Mouse (Mus musculus): ENCODE measurements around the gene Dpf2.

Dpf2 gene

DNA sequence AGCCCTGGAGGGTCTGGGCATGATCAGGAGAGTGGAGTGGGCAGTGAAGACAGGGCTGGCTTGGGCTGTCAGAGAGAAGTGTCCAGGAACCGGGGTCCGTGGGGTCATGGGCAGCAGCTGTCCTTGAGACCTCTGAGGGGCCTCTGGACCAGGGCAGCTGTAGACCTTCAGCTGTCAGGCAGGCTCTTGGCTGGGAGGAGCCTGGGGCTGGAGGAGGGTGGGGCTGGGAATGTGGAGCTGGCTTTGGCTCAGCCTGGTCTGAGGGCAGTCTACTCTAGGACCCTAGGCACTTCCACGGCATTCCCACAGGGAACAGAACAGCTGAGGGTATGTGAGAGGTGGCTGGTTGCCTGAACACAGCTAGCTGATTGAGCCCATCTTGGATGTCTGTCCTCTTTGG lies 22.5 kb upstream of the Dpf2 start:
- DNase-seq: peak; percentile 72

DNA sequence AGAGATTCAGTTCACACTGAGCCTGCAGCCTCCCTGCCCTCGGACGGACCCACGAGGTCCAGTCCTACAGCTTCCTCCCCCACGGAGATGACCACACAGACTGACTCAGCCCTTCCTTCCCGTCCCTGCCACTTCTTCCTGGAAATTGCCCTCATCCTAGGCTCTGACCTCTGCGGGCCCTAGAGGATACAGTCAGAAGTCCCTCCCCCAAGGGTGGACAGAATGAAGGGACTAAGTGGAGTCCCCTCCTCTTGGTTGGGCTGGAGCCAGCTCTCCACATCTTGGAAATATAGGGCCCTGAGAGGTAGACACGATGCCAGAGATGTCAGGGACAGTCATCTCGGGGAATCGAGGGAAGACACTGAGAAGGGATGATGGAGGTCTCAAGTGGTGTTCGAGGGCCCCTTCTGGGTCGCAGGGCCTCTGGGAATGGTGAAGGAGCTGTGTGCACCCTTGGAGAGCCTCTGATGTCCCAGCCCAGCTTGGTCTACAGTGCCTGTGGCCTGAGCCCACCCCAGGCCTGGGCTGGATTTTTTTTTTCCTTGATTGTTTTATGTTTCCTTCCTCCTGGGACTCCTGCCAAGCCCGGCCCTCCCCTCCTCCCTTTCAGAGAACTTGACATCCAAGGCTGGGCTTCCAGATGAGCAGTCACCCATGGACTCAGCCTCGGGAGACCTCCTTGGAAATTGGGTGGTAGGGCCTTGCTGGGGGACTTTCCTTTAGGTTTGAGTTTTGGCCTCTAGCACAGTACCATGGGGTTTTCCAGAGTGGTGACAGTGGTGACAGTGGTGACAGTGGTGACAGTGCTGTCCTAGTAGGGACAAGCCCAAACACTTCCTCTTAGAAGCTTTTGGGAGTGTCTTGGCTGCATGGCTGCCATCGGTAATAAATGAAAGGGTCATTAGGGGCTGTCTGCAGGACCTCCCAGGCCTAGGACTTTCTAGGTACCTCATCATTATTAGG lies 17.1 kb upstream of the Dpf2 start:
- DNase-seq: peak; percentile 83

DNA sequence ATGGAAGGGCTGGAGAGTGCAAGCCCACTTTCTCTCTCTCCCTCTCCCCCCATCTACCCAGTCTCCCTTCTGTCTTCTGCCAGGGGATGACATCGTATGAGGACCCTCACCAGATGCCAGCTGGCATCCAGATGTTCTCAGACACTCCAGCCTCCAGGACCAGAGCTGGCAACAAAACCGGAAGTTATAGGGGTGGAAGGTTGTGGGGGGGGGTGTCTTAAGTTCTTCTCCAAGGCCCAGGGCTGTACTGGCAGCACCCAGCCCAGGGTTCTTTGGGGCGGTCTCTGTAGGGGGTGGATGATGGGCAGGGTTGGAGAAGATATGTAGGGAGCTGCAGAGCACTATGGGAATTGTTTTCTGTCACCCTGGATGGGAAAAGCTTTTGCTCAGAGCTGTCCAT lies 15.7 kb upstream of the Dpf2 start:
- no peak for DNase-seq

DNA sequence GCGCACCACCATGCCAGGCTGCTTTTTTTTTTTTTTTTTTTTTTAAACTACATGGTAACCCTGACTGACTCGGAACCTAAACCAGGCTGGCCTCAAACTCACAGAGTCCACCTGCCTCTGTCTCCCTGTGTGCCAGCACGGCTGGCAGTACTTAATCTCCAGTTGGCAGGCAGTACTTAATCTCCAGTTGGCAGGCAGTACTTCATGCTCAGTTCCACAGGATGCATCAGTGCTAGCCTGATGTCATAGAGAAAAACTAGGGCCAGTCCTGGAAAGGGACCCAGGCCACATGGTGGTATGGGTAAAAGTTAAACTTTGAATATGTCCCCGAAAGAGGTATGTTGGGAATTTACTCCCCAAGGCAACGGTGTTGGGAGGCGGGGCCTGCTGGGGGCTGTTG lies 15.3 kb upstream of the Dpf2 start:
- no peak for DNase-seq

DNA sequence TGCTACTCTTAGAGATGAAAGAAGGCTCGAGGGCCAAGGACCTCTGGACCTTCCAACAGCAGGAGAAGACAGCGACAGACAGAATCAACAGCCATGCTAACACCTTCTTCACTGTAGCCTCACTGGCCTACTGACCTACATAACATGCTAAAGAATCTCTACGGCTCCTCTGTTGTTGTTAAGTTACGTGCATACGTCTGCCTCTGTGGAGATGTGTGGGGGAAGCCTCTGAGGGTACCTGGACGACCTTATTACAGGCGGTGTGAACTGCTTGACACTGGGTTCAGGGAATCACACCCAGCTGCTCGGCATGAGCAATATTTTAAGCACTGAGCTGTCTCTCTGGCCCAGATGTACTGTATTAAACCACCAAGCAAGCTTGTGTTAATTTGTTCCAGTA lies 14.7 kb upstream of the Dpf2 start:
- no peak for DNase-seq

DNA sequence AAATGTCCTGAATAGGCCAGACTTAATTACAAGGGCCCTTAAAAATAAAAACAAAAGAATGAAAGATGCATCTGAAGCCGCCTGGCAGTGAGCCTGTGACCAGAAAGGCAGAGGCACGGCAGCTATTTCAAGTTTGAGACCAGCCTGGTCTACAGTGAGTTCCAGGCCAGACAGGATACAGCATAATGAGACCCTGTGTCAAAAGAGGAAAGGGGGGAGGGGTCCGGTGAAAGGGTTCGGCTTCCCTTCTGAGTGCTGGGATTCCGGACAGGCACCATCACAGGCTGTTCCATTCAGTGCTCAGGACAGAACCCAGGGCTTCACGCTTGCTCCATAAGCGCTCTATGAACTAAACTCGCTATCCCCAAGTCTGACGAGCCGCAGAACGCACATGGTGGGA lies 14.2 kb upstream of the Dpf2 start:
- no peak for DNase-seq

DNA sequence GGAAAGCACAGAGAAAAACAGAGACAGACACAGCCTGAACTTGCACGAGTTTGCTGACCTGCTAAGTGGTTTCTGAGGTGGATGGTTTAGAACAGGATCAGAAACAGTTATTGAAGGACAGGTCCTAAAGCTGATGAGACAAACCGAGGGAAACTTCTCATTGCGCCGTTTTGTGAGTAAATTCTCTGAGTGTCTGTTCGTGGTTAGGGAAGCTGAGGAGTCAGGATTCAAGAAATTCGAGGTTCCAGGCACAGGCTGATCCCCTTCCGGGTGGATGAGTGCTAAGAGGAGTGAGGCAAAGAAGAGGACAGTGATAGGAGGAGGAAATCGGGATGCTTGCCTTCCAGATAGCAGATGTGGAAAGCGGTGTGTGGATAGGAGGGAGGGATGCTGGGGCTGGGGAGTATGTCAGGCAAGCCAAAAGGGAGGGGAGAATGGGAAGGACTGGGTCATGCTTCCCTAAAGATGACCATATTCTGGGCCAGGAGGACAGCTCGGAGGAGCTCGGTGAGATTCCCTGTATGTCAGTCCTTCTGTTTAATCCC lies 12.6 kb upstream of the Dpf2 start:
- DNase-seq: no peak

DNA sequence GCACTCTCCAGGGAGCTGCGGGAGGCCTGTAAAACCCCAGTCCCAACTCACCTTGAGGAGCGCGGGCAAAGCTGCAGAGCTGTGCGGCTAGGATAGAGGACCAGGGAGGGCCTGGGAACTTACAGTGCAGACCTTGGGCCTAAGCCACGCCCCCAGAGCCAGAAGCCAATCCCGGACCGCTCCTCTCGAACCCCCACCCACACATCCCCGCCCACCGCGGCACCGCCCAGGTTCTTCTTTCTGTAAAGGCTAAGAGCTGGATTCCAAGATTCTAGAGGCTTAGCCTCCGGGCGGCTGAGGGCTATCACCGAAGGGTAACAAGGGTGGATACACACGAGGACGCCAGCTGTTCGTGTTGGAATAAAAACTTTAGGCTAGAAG lies 11.9 kb upstream of the Dpf2 start, which contains the start of gene Cdc42ep2:
Gene Cdc42ep2, minus strand, starts transcription at position 104 of the 381 bp plus-strand sequence.
- DNase-seq: peak; percentile 98

DNA sequence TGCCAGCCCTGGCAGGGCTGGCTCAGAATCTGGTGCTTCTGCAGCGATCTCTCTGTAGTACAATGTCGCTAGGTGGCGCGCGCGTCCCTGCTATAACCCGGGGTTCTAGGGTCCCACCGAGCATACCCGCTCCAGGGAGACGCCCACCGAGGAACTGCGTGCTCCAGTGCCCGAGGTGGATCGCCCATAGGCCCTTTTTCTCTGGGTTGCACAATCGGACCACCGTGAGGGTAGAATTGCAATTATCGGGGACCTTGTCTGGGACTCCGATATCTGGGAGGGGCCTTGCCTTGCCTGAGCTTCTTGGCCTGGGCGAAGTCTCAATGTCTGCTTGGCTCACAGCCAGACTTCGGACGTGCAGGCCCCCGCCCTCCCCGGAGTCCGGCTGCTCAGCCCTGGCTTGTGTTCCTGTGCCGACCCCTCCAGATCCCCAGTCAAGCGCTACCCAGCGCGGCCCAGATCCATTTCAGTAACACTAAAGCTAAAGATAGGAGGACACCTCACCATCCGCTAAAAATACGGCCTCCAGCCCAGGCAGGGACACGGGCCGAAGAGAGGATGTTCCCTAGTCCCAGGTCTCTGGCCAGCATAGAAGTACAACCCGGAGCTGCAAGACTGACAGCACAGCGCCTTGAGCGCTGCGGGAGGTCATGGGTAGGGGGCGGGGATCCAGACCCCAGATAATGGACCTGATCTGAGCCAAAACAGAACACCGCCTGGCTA lies 11.3 kb upstream of the Dpf2 start:
- DNase-seq: peak; percentile 98

DNA sequence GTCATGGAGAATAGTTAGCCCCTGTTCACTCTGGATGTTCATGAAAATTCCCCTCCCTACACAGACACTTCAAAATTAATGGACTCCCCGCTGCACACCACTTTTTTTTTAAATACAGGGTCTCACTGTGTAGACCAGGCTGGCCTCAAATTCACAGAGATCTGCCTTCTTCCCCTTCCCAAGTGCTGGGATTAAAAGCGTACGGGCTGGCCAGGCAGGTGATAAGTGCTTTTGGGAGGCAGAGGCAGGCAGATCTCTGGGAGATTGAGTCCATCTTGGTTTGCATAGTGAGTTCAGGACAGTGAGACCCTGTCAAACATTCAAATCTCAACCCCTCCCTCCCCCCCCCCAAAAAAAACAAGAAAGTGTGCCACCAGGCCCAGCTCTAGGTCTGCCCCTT lies 10.2 kb upstream of the Dpf2 start:
- no peak for DNase-seq

DNA sequence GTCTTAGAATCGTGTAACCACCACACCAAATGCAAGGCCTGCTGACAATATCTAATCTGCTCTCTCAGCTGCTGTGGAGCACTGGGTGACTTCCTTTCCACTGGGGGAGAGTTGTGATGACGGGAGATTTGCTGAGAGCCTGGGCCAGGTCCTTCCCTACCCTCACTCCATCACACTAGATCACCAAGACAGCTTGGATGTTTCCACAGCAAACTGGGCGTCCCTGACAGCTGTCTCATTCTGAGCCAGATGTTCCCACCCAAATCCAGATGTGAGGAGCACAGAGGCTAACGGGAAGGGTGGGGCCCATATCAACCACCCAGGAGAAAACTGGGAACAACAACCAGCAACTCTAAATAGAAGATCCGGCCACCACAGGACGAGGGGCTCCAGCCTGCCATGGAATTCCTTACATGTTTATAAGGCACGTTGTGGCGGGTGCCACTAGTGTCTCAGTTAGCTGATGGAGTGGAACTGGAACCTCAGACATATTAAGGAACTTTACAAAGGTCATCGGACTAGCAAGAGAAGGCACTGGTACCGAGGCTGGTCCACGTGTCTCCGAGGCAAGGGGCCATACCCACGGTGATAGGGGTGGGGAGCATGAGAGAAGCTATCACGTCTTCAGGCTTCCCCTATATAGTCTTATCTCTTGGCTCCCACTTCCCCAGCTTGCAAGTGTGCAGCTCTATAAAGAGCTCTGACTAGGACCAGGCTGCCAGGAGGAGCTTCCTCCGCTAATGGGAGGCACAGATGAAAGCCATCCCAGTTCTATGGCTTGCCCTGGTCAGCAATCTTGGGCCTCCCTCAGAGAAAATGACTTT lies 9.5 kb upstream of the Dpf2 start:
- DNase-seq: peak; percentile 38

DNA sequence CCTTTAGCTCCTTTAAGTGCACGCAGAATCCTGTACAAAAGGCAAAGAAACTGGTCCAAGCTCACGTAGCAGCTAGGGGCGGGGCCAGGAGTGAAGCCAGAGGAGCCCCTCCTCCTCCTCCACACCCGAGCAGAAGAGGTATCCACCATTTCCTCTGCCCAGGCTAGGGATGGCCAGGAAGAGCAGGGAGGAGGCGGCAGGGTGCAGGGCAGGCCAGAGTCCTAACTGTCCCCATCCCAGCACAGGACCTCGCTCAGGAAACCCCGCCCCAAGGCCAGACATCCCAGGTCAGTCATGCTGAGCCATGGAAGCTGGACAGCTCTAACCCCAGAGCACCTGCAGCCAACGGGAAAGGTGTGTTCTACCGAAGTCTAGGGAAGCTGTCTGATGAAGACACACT lies 8.9 kb upstream of the Dpf2 start:
- no peak for DNase-seq

DNA sequence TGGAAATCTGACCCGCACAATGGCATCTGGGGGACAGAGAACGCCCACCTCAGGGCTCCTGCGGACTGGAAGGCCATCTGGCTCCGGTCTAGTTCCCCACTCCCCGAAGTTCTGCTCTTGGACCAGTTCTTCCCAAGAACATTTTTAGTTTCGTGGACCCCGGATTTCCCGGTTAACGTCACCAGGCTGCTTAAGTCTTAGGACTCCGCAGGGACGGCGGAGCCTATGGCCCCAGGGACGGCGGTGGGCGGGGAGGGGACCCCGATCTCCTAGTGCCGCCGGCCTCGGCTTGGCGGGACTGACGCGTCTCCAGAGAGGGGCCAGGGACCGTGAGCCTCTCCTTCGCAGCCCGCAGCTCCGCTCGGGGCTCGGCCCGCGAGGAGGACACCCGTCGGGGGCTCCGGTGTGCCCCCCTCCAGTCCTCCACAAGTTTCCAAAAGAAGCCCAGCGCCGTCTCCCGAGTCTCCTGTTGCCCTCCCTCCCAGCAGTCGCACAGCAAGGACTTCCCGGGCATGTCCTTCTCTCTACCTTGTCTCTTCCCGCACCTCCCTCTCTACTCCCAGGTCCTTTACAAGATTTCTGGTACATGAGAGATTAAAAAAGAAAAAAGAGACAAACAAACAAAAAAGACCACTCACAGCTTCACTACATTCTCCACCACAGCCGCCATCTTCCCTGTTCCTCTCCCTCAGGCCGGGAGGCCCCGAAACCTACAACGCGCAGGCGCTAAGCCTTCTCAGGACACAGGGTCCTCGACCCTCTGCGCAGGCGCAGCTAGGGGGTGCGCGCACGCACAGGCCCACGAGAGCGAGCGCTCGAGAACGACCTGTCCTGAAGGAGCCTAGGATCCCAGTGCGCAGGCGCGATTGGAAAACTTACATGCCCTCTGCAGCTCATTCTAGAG lies 455 bp downstream of the Dpf2 start:
- peak; percentile 99 for DNase-seq

DNA sequence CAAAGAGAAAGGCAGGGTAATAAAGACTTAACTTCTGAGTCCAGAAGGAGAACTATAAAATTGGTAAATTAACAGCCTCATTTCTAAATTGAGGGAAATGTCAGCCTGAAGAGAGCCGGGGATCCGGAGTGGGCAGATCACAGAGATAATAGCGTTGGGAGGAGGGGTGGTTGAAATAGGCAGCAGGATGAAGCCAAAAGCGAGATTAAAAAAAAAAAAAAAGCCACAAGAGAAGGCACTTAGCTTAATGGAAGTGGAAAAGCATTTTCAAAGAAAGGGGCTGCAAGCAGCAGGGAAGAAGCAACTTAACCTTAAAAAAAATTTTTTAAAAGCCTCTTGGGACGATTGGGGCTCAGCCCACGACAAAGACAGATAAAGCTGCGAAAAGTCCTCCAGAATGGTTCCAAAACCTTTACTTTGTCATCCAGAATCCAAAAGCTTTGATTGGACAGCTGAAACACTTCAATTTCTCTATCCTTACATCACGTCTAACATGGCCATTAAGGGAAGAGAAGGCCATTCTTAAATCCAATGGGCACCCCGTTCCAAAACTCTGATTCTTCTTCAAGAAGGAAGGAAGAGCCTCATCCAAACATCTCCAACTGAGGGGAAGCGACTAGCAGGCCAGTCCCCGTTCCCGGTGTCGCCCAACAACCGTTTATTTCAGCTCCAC lies 1.2 kb downstream of the Dpf2 start:
- no peak for DNase-seq

DNA sequence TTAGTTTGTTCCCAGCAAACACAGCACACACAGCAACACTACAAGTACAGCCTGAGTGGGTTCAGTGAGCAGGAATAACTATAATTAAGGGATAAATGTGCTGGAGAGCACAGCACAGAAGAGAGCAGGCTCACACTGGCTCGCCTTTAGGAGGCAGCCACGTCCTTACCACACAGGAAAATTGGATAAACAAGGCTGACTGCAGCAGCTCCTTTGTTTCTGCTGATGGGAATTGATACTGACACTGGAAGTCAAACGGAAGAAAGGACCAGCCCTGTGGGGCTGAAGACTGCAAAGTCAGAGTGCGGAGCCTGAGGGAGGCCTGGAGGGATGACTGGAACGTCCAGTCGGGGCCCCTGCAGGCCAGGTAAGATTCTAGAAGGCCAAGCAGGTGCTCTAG lies 2.6 kb downstream of the Dpf2 start:
- no peak for DNase-seq

DNA sequence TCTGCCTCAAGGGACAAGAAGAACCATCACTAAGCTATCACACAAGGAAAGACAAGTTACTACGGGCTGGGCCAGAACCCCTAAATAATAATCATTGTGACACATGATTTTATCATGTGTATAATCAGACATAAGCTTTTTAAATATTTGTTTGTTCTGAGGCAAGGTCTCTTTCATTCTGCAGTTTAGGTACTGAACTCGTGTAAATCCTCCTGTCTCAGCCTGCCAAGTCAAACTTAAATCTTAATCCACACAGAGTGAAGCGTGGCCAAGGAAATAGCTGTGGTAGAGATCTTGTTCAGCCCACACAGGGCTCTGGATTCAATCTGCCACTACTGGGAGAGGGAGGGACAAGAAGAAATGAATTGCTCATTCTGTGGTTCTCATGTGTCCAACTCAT lies 5.5 kb downstream of the Dpf2 start:
- no peak for DNase-seq

DNA sequence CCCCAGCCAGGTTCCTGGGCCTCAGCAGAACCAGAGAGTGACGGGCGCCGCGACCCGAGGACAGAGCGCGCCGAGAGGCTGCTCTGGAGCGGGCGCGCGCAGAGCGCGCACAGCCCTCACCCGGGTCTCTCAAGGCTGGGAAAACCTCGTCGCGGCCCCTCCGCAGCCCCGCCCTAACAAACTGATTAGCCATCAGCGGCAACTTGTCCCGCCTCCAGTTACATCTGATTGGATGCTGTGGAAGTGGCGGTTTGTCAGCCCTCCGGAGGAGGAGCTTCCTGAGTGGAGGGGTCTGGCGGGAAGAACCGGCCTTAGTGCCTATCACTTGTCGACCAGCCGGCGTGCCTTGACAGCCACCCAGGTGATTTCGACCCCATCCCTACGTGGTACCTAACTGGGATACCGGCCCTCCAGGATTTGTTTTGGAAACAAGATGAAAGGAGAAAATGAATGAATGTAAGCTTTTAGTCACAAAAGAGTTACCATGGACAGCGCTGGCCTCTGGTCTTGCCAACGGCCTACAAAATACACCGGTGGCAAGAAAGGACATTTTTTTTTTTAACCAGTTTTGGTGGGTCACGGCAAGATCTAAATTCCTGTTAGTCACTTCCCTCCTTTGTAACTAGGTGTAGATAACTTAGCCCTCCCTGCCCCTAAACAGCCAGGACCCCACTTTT lies 18.7 kb downstream of the Dpf2 start, which contains the start of gene Tigd3:
Gene Tigd3, minus strand, starts transcription at position 148 of the 677 bp plus-strand sequence.
- peak; percentile 97 for DNase-seq

DNA sequence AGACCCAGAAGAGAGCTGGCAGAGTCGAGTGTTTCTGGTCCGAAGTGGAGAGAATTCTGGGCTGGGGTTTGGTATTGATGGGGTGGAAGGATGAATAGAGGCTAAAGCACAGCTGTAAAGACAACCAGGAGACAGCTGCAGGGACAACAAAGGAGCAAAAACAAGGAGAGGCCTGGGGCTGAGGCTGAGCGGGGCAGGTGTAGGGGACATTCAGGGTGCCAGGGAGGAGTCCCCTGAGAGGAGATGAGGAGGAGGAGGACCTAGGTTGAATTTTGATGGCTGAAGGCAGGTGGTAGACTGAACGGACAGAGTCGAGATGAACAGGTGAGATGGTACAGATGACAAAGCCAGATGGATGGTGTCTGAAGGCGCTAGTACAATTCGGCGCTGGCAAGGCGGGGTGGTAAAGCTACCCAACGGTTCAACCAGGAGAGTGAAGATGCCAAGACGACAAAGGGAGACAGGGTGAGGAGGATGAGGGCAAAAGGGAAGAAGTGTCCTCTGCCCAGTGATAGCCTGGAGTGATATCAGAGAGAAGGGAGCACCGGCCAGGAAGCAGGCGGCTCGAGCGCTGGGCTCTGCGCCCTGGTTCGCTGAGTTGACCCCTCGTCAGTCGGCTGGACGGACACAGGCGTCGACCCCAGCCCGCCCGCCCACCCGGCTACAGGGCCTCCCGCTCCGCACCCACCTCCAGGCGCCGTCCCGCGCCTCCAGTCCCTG lies 19.4 kb downstream of the Dpf2 start:
- no peak for DNase-seq

DNA sequence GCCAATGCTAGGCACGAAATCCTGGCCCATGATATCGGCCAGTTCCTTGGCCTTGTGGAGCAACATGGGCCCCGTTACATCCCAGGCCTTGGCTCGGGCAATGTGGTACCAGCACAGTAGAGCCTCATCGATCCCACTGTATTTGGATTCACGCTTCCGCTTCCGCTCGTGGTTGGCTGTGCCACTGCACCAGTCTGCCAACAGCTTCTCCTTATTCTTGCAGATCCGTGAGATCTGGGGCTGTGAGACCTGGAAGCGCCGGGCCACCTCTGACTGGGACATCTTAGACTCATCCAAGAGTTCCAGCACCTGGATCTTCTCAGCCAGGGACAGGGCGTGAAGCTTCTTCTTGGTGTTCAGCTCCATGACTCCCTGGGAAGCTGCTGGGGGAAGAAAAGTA lies 20.1 kb downstream of the Dpf2 start:
- DNase-seq: no peak

DNA sequence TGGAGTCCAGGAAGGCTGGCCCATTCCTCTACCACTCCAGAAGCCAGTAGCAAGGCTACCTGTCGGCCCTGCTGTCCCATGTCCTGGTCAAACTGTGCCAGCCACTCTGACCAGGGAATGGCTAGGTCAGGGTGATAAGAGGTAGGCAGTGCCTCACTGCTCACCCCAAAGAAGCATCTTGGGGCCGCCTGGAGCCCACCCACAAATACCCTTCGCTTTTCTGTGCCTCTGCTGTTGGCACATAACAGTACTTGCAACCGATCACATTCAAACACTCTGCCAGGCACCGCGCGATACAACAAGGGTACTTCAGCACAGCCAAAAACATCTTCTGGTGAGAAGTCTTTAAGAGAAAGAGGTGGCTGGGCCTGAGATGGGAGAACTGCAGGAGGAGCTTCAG lies 20.5 kb downstream of the Dpf2 start:
- DNase-seq: no peak
